Mouse (Mus musculus): ENCODE data around the gene Cdc25b.

DNA sequence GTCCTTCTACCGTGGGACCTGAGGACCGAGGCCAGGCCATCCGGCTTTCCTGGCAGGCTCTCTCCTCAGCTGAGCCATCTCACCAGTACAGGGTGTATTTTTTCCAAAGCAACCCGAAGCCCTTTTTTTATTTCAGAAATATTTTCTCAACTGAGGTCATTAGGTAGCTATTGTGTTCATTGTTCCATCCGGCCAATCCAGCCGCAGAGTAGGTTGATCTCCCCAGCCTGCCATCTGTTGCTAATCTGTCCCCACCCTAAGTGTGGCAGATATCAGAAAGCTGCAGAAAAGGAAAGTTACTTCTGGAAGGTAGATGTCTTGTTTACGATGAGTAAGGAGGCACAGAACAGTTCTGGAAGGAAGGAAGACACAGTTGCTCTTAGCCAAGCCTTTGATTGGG, 27.0 kb downstream of the Cdc25b start:
- TF ChIP-seq MAFK (IDR thresholded peaks at IDR 0.05; ENCODE audit: insufficient read depth, low read depth, low read length) (no peak), HCFC1 (IDR thresholded peaks at IDR 0.05; ENCODE audit: borderline replicate concordance, insufficient read depth, low read length) (no peak)

Data from ES-E14 (cell line).